Mouse (Mus musculus): ENCODE results near the gene Tmem273. TPM values are rescaled to one million over a fixed set of nuclear protein-coding genes. Genes with fewer than 3 reads are reported as not detected.

Tmem273 gene
- polyA plus RNA-seq (2012; rRNA removed), result 2.8 and 3.9 TPM in 2 replicates

DNA sequence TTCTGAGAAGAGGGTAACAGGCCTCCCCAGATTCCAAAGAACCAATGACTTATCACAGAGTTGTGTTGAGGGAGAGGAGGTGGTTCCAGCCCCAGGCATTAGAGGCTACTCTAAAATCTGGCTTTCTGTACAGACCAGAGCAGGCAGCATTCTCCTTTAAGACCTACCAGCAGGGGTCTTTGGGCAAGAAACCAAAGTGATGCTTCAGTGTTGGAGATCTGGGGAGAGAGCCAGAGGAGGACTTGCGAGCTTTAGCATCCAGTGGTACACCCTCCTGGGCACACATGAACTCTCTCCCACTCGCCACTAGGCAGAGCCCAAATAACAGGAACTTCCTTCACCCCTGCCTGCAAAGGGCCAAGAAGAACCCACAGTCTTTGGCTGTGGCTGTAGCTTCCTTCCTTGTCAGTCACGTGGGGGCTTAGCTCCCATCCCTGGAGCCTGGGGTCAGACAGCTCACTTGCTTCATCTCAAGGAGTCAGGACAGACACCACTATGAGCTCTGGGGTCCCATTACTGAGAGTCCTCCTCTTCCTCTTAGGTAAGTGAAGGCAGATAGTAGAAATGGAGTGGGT lies at the start of gene Tmem273:
TSS of gene Tmem273 (plus strand) at position 408 of the 575 bp plus-strand sequence.
- no peak for DNase-seq (ENCODE audit: low read depth)

- no peak for DNase-seq (ENCODE audit: low read depth)
Observed at GRCm38 (mm10) chr14:32736561-32736960, 49.2 kb upstream of the Tmem273 start.

- DNase-seq (ENCODE audit: low read depth), result no peak
Observed at GRCm38 (mm10) chr14:32738586-32738985, 47.2 kb upstream of the Tmem273 start.

DNA sequence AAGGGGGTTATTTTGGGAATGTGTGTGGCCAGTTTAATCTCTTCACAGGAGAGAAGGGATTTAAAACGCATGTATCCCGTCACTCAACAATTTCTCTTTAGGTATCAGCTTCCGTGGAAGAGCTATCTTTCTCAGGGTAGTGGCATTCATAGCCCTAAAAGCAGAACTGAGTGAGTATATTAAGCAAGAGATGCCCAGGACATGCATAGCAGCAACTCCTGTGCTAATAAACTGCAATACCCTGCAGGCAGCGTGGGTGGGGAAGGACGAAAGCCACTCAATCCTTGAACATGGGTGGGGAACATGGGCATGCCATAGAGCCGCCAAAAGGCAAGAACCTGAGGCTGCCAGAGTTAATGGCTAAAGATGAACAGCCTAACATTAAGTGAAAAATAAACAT lies 37.2 kb upstream of the Tmem273 start:
- DNase-seq (ENCODE audit: low read depth), result no peak

- DNase-seq (ENCODE audit: low read depth), result no peak
Observed at GRCm38 (mm10) chr14:32750727-32751126, 35.0 kb upstream of the Tmem273 start.

GRCm38 (mm10) chr14:32754286-32754685 lies 31.5 kb upstream of the Tmem273 start:
- DNase-seq (ENCODE audit: low read depth), result no peak

GRCm38 (mm10) chr14:32762177-32762576 lies 23.6 kb upstream of the Tmem273 start:
- no peak for DNase-seq (ENCODE audit: low read depth)

DNA sequence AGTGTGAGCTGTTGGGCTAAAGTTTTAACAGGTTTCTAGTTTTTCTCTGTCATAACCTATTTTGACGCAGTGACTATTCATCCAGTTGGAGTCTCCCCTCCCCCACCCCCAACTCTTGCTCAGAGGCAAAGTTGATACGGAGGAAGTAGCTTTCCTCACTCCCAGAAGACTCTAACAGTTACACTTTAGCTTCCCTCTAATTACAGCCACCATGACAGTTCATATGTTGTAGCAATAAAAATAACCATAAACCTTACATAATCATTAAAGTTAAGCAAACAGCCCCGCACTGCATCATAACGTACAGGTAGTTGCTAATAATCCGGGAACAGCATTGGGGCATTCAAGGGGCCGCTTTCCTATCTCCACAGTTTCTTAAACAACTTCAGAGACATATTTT lies 15.2 kb upstream of the Tmem273 start:
- no peak for DNase-seq (ENCODE audit: low read depth)

GRCm38 (mm10) chr14:32772085-32772484 lies 13.7 kb upstream of the Tmem273 start:
- DNase-seq (ENCODE audit: low read depth), result no peak

GRCm38 (mm10) chr14:32772791-32773190 lies 13.0 kb upstream of the Tmem273 start:
- no peak for DNase-seq (ENCODE audit: low read depth)

GRCm38 (mm10) chr14:32773456-32773855 lies 12.3 kb upstream of the Tmem273 start:
- DNase-seq (ENCODE audit: low read depth), result no peak

DNA sequence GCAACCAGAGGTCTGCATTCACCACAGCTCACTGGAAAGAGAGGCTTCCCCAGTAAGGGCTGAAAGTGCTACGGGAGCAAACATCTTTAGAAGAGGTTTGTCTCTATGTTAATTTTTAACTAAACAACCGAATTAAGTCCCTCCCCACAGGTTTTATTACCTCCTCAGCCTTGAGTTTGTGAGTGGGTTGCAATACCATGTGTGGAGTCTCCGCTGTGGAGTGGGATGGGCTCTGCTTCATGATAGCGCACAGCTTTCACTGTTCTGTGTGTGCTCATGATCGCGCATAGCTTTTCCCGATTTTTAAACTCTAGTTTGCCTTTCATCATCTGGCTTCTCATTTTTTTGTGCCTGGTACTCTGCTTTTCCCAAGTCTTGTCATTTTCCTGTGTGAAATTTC lies 9.7 kb upstream of the Tmem273 start:
- no peak for DNase-seq (ENCODE audit: low read depth)

- no peak for DNase-seq (ENCODE audit: low read depth)
Observed at GRCm38 (mm10) chr14:32778362-32778761, 7.4 kb upstream of the Tmem273 start.

- DNase-seq (ENCODE audit: low read depth), result no peak
Observed at GRCm38 (mm10) chr14:32782866-32783265, 2.9 kb upstream of the Tmem273 start.

DNA sequence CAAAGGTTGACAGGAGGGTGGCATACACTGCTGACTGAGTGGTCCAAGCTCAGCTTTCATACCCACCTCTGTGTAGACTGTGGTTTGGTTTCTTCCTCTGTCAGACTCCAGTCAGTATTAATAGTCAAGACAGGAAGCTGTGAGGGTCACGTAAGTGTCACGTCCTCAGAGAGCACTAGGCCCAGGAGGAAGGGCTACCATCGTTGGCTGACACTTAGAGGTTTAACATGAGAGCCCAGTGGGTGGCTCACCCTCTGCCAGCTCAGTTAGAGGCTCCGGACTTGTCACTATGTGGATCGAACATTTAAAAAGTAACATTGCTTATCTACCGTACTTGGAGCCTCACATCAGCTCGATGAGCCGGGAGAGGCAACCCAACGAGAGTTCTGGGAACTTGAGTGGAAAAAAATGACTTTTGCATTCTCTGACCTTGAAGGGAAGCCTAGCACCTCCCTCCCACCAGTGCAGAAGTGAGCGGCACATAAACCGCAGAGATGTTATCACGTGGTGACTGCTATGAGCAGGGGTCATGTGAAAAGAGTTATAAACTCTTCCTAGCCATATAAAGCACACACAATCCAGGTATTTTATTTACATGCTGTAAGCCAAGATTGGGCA lies 1.5 kb upstream of the Tmem273 start:
- DNase-seq (ENCODE audit: low read depth), result no peak

- DNase-seq (ENCODE audit: low read depth), result no peak
Observed at GRCm38 (mm10) chr14:32784748-32785134, 1.0 kb upstream of the Tmem273 start.

GRCm38 (mm10) chr14:32787691-32788090 lies 1.9 kb downstream of the Tmem273 start:
- DNase-seq (ENCODE audit: low read depth), result no peak

- DNase-seq (ENCODE audit: low read depth), result no peak
Observed at GRCm38 (mm10) chr14:32796375-32796774, 10.6 kb downstream of the Tmem273 start.

DNA sequence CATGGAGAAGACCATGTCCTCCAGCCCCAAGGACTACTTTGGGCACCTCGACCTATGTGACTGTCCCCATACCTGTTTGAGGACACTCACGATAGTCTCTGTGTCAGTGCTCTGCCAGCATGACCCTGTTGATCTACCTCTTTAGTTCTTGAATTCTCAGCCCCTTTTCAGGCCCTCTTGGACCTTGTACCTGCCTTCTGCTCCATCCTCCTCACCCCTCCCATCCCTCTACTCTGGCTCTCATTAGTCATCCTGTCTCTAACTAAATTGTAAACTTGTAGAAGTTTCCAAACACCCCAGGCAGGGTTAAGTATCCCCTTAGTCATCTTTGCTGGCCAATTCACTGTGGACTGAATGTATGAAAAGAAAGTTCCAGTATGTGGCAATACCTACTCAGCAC lies 12.0 kb downstream of the Tmem273 start:
- no peak for DNase-seq (ENCODE audit: low read depth)

GRCm38 (mm10) chr14:32798355-32798754 lies 12.6 kb downstream of the Tmem273 start:
- DNase-seq (ENCODE audit: low read depth), result no peak

- no peak for DNase-seq (ENCODE audit: low read depth)
Observed at GRCm38 (mm10) chr14:32800048-32800447, 14.3 kb downstream of the Tmem273 start.

- DNase-seq (ENCODE audit: low read depth), result no peak
Observed at GRCm38 (mm10) chr14:32801016-32801661, 15.4 kb downstream of the Tmem273 start.

DNA sequence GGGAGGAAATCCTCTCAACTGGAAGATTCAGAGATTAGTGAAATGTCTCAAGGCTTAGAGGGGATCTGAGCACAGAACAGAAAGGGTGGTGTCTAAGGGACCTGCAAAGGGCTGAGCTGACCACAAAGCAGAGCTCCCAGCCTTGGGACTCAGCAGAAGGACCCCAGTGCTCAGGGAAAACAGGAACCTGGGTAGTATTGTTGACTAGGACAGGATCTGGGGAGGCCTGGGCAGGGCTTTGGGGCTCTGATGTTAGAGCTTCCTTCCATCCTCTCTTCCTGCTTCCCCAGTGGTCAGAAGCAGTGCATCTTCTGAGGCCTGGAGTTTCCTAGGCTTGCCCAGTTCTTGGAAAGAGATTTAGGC lies 15.9 kb downstream of the Tmem273 start:
- DNase-seq (ENCODE audit: low read depth), result no peak
